Mouse (Mus musculus): ENCODE results near the gene Gm49321. TPM values are rescaled to one million over a fixed set of nuclear protein-coding genes. Genes with fewer than 3 reads are reported as not detected.
A peak's percentile ranks its signal among the peaks of the same experiment; 100 is the strongest.

Gm49321 gene
- polyA plus RNA-seq, 2 experiments: 1.8 TPM; not detected in 1

GRCm38 (mm10) chr12:73982533-73982932 lies 45.1 kb downstream of the Gm49321 start:
- DNase-seq (ENCODE audit: low read depth in 3 of 3, low spot score in 3 of 3): no peak
- 76% methylated on average over 14 of the region's 14 CpGs for WGBS (ENCODE audit: insufficient replicate concordance)
- Histone ChIP-seq H3K4me2 (ENCODE audit: low read depth) (no peak overlapping the region), H3K9me3 (ENCODE audit: control insufficient read depth, low read length) (no peaks in the 10 kb centered on the region), H3K27ac (no peak overlapping the region), H3K36me3 (replicated peaks; ENCODE audit: control insufficient read depth, insufficient read depth, low read depth) (peaks cover 3% of the 10 kb centered on the region), H3K9ac (replicated peaks) (no peak overlapping the region), H3K27me3 (ENCODE audit: control insufficient read depth, insufficient read depth, low read length) (no peaks in the 10 kb centered on the region), H3K4me3 (ENCODE audit: insufficient read depth in 1 of 2, low read depth in 2 of 2, low read length in 2 of 2) (no peak overlapping the region), H3K4me1 (replicated peaks; ENCODE audit: control insufficient read depth in 2 of 2, insufficient read depth in 2 of 2, low read length in 1 of 2) (no peaks in the 10 kb centered on the region)
- no peak for ATAC-seq (ENCODE audit: insufficient read depth)
- TF ChIP-seq EP300 (IDR thresholded peaks at IDR 0.05; ENCODE audit: low read depth): no peak
- TF ChIP-seq CTCF (IDR thresholded peaks at IDR 0.05; ENCODE audit: low read depth): no peak

- Histone ChIP-seq H3K4me3 (ENCODE audit: insufficient read depth in 1 of 2, low read depth in 2 of 2, low read length in 2 of 2) (no peak overlapping the region), H3K36me3 (replicated peaks; ENCODE audit: control insufficient read depth, insufficient read depth, low read depth) (peaks cover 3% of the 10 kb centered on the region), H3K4me1 (replicated peaks; ENCODE audit: control insufficient read depth in 2 of 2, insufficient read depth in 2 of 2, low read length in 1 of 2) (no peaks in the 10 kb centered on the region), H3K4me2 (ENCODE audit: low read depth) (no peak overlapping the region), H3K27me3 (ENCODE audit: control insufficient read depth, insufficient read depth, low read length) (no peaks in the 10 kb centered on the region), H3K27ac (no peak overlapping the region), H3K9me3 (ENCODE audit: control insufficient read depth, low read length) (no peaks in the 10 kb centered on the region), H3K9ac (replicated peaks) (no peak overlapping the region)
- TF ChIP-seq CTCF (IDR thresholded peaks at IDR 0.05; ENCODE audit: low read depth) (no peak), EP300 (IDR thresholded peaks at IDR 0.05; ENCODE audit: low read depth) (no peak)
- DNase-seq (ENCODE audit: low read depth in 3 of 3, low spot score in 3 of 3) (no peak), ATAC-seq (ENCODE audit: insufficient read depth) (no peak)
- WGBS (ENCODE audit: insufficient replicate concordance): 75% methylated on average over 7 of the region's 7 CpGs
Measured at GRCm38 (mm10) chr12:73986299-73986698, 48.8 kb downstream of the Gm49321 start.

- H3K27me3 ChIP-seq (ENCODE audit: control insufficient read depth, insufficient read depth, low read length): no peaks in the 10 kb centered on the region
- no peaks in the 10 kb centered on the region for H3K4me1 ChIP-seq (replicated peaks; ENCODE audit: control insufficient read depth in 2 of 2, insufficient read depth in 2 of 2, low read length in 1 of 2)
- no peak overlapping the region for H3K27ac ChIP-seq
- no peaks in the 10 kb centered on the region for H3K9me3 ChIP-seq (ENCODE audit: control insufficient read depth, low read length)
- H3K9ac ChIP-seq (replicated peaks): no peak overlapping the region
- H3K4me3 ChIP-seq (ENCODE audit: insufficient read depth in 1 of 2, low read depth in 2 of 2, low read length in 2 of 2): no peak overlapping the region
- H3K4me2 ChIP-seq (ENCODE audit: low read depth): no peak overlapping the region
- peaks cover 3% of the 10 kb centered on the region for H3K36me3 ChIP-seq (replicated peaks; ENCODE audit: control insufficient read depth, insufficient read depth, low read depth)
- TF ChIP-seq CTCF (IDR thresholded peaks at IDR 0.05; ENCODE audit: low read depth): no peak
- TF ChIP-seq EP300 (IDR thresholded peaks at IDR 0.05; ENCODE audit: low read depth): no peak
- DNase-seq (ENCODE audit: low read depth in 3 of 3, low spot score in 3 of 3) (no peak), ATAC-seq (ENCODE audit: insufficient read depth) (no peak)
- WGBS (ENCODE audit: insufficient replicate concordance): 68% methylated on average over 4 of the region's 4 CpGs
Measured at GRCm38 (mm10) chr12:73988393-73989008, 51.0 kb downstream of the Gm49321 start.

GRCm38 (mm10) chr12:73989594-73989993 lies 52.1 kb downstream of the Gm49321 start:
- TF ChIP-seq CTCF (IDR thresholded peaks at IDR 0.05; ENCODE audit: low read depth): peak; percentile 75
- TF ChIP-seq EP300 (IDR thresholded peaks at IDR 0.05; ENCODE audit: low read depth): no peak
- ATAC-seq (ENCODE audit: insufficient read depth): no peak
- Histone ChIP-seq H3K9ac (replicated peaks) (no peak overlapping the region), H3K36me3 (replicated peaks; ENCODE audit: control insufficient read depth, insufficient read depth, low read depth) (no peaks in the 10 kb centered on the region; the same call in 1 of the 2 replicates), H3K9me3 (ENCODE audit: control insufficient read depth, low read length) (no peaks in the 10 kb centered on the region), H3K4me2 (ENCODE audit: low read depth) (no peak overlapping the region), H3K27me3 (ENCODE audit: control insufficient read depth, insufficient read depth, low read length) (no peaks in the 10 kb centered on the region), H3K27ac (no peak overlapping the region), H3K4me3 (ENCODE audit: insufficient read depth in 1 of 2, low read depth in 2 of 2, low read length in 2 of 2) (no peak overlapping the region), H3K4me1 (replicated peaks; ENCODE audit: control insufficient read depth in 2 of 2, insufficient read depth in 2 of 2, low read length in 1 of 2) (no peaks in the 10 kb centered on the region)
- peak in 1 of 3 experiments; percentile 2 for DNase-seq (ENCODE audit: low read depth in 3 of 3, low spot score in 3 of 3)

- Histone ChIP-seq H3K4me2 (ENCODE audit: low read depth) (no peak overlapping the region), H3K27me3 (ENCODE audit: control insufficient read depth, insufficient read depth, low read length) (peaks cover 31% of the 10 kb centered on the region), H3K9me3 (ENCODE audit: control insufficient read depth, low read length) (no peaks in the 10 kb centered on the region), H3K4me1 (replicated peaks; ENCODE audit: control insufficient read depth in 2 of 2, insufficient read depth in 2 of 2, low read length in 1 of 2) (no peaks in the 10 kb centered on the region), H3K27ac (no peak overlapping the region), H3K9ac (replicated peaks) (no peak overlapping the region), H3K36me3 (replicated peaks; ENCODE audit: control insufficient read depth, insufficient read depth, low read depth) (no peaks in the 10 kb centered on the region), H3K4me3 (ENCODE audit: insufficient read depth in 1 of 2, low read depth in 2 of 2, low read length in 2 of 2) (no peak overlapping the region)
- no peak for TF ChIP-seq CTCF (IDR thresholded peaks at IDR 0.05; ENCODE audit: low read depth)
- TF ChIP-seq EP300 (IDR thresholded peaks at IDR 0.05; ENCODE audit: low read depth): no peak
- WGBS (ENCODE audit: insufficient replicate concordance): 48% methylated on average over 12 of the region's 12 CpGs
- DNase-seq (ENCODE audit: low read depth in 3 of 3, low spot score in 3 of 3) (no peak), ATAC-seq (ENCODE audit: insufficient read depth) (no peak)
Measured at GRCm38 (mm10) chr12:73996906-73997296, 59.4 kb downstream of the Gm49321 start.

All from liver, embryonic 14.5 days (tissue).